Mouse (Mus musculus) limb, embryonic 13.5 days (tissue): ENCODE measurements around the gene Ncln. TPM values are rescaled to one million over a fixed set of nuclear protein-coding genes. Genes with fewer than 3 reads are reported as not detected.

Experiments
- ATAC-seq: fragments of 200-750 bp; cut with Nextera tagmentation; 2 replicates; pipeline ENCODE4 v1.8.0; 2017; ENCODE audit warnings: low read depth, moderate number of reproducible peaks, moderate TSS enrichment; ENCODE audit not compliant: low FRiP score
- H3K27ac ChIP-seq: fragments of 300-500 bp; sonication (generic); 2 replicates; pipeline ENCODE4 v1.5.1; 2015; ENCODE audit warnings: inconsistent platforms, mild to moderate bottlenecking, moderate library complexity
- H3K27me3 ChIP-seq: fragments of 300-500 bp; sonication (generic); 2 replicates; pipeline ENCODE4 v1.6.1; 2015; ENCODE audit warnings: mild to moderate bottlenecking, inconsistent platforms
- H3K36me3 ChIP-seq: fragments of 300-500 bp; sonication (generic); 2 replicates; pipeline ENCODE4 v1.6.1; 2015; ENCODE audit warnings: inconsistent platforms, mild to moderate bottlenecking, moderate library complexity
- H3K4me1 ChIP-seq: fragments of 300-500 bp; sonication (generic); 2 replicates; pipeline ENCODE4 v1.6.1; 2015; ENCODE audit warnings: inconsistent platforms
- H3K4me2 ChIP-seq: fragments of 300-500 bp; sonication (generic); replicated peaks from 2 replicates; pipeline ENCODE4 v1.6.1; 2015; ENCODE audit warnings: inconsistent platforms, mild to moderate bottlenecking, moderate library complexity
- H3K4me3 ChIP-seq: fragments of 300-500 bp; sonication (generic); 2 replicates; pipeline ENCODE4 v1.5.1; 2015; ENCODE audit warnings: moderate library complexity, mild to moderate bottlenecking, inconsistent platforms
- H3K9ac ChIP-seq: fragments of 300-500 bp; sonication (generic); 2 replicates; pipeline ENCODE4 v1.6.1; 2015; ENCODE audit warnings: mild to moderate bottlenecking, inconsistent platforms
- H3K9me3 ChIP-seq: fragments of 300-500 bp; sonication (generic); 2 replicates; pipeline ENCODE4 v1.6.1; 2016; ENCODE audit warnings: inconsistent platforms
- WGBS: fragments of 180-500 bp; shearing (Covaris S2); methylation state at CpG from one replicate; pipeline ENCODE4 v1.1.7; 2015; 5-methylcytosine and 5-hydroxymethylcytosine counted together
- polyA plus RNA-seq: library from polyadenylated mRNA; unstranded; fragments of >200 nt; fragmentation: Nextera tagmentation; extraction: Ambion mirVana; gene quantifications from 2 replicates; pipeline ENCODE4 v1.2.1, GENCODE M21; 2015

The Ncln gene
- polyA plus RNA-seq, 1 experiment from 2014 or later = 102 TPM

DNA sequence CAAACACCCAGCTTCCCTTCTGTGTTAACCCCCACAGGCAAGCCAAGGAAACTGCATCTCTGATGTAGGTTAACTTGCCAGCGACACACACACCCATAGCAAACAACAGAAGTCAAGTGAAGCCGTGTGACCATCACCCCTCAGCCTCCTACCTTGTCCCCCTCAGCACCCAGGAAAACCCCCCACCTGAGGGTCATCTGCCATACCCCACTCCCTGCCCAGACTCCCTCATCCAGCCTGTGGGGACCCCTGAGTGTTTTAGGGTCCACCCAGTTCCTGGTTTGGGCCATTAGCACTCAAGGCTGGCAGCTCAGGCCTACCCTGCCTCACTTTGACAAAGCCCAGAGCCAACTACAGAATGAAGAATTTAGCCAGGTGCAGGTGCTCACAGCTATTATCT is 30.1 kb downstream of the Ncln start:
- 81% methylated on average over 2 of the region's 2 CpGs for WGBS
- H3K27ac ChIP-seq = no peak overlapping the region
- ATAC-seq = no peak
- H3K9ac ChIP-seq = no peak overlapping the region
- no peaks in the 10 kb centered on the region for H3K9me3 ChIP-seq
- H3K36me3 ChIP-seq = no peaks in the 10 kb centered on the region
- no peak overlapping the region for H3K4me3 ChIP-seq
- no peak overlapping the region for H3K4me2 ChIP-seq
- H3K27me3 ChIP-seq = peaks cover 100% of the 10 kb centered on the region
- H3K4me1 ChIP-seq = peaks cover 12% of the 10 kb centered on the region

DNA sequence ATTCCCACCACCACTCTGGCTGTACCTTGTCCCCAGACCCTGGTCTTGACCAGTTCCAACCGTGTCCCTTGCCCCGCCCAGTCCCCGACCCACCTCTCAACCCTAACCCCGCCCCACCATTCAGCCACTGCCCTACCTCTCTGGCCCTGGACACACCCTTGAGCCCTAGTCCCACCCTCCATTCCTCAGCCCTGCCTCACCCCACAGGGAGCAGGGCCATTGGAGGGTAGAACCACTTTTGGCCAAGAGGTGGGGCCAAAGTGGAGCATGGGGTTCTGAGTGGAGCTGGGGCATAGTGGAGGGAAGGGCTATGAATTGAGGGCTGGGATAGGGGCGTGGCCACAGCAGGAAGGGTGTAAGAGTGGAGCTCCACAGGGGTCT is 30.9 kb downstream of the Ncln start:
- H3K4me1 ChIP-seq = peaks cover 14% of the 10 kb centered on the region
- peaks cover 100% of the 10 kb centered on the region for H3K27me3 ChIP-seq
- H3K4me3 ChIP-seq = no peak overlapping the region
- ATAC-seq = peak; percentile 10; the same call in 1 of the 2 replicates
- H3K27ac ChIP-seq = no peak overlapping the region
- H3K36me3 ChIP-seq = no peaks in the 10 kb centered on the region
- no peak overlapping the region for H3K9ac ChIP-seq
- H3K4me2 ChIP-seq = no peak overlapping the region
- WGBS = 2% methylated on average over 5 of the region's 5 CpGs
- H3K9me3 ChIP-seq = no peaks in the 10 kb centered on the region

DNA sequence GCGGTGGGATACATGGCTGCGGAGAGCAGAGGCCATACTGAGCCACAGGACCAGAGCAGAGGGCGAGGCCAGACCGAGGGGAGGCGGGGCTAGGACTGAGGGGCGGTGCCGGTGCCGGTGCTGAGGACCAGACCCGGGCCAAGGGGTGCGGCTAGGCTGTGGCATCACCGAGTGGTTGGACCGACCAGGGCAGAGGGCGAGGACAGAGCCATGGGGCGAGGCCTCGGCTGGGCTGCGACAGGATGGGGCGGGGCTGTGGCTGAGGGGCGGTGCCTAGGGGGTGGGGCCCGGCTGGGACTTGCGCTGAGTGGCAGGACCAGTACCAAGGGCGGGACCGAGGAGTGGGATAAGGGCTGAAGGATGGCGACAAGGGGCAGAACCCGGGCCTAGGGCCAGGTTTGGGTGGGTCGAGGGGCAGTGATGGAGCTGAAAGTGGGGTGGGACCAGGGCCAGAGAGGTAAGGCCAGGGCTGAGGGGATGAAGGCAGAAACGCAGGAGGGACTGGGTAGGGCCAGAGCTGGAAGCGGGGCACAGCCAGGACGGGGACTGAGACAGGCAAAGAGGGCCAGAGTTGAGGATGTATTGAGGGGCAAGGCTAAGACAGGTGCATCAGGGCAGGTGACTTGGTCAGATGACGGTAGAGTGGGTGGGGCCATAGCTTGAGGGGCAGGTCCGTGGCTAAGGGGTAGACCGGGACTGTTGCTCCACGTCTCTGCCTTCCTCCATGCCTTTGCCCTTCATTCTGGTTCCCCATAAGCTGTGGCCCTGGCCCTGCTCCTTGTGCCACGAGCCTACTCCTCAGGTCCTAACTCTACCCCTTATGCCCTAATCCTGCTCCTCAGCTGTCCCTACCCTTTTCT is 31.6 kb downstream of the Ncln start:
- peak overlapping the region; percentile 61 for H3K4me2 ChIP-seq
- no peak overlapping the region; the same call in 1 of the 2 replicates for H3K9ac ChIP-seq
- peaks cover 100% of the 10 kb centered on the region for H3K27me3 ChIP-seq
- no peaks in the 10 kb centered on the region for H3K36me3 ChIP-seq
- H3K27ac ChIP-seq = no peak overlapping the region
- peak overlapping the region; percentile 41 for H3K4me3 ChIP-seq
- 4% methylated on average over 28 of the region's 33 CpGs for WGBS
- ATAC-seq = peak; percentile 62
- H3K4me1 ChIP-seq = peaks cover 14% of the 10 kb centered on the region
- H3K9me3 ChIP-seq = no peaks in the 10 kb centered on the region

DNA sequence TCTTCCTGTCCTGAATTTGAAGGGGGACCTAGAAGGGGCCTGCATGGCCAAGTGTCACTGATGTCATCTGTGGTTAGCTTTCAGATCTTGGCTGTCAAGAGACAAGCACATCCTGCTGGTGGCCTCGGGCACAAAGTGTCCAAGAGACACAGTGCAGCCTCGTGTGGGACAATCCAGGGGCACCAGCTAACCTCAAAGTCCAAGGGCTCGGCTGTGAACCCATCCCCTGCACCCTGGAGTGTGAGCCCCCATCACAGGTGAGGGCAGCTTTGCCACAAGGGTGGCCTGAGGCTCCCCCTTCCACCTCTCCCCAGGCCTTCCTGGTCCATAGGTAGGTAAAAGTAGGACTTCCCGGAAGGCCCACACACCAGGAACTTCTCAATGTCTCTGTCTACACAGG is 32.7 kb downstream of the Ncln start:
- Histone ChIP-seq H3K9me3 (no peaks in the 10 kb centered on the region), H3K27me3 (peaks cover 100% of the 10 kb centered on the region), H3K4me3 (no peak overlapping the region), H3K36me3 (no peaks in the 10 kb centered on the region), H3K9ac (no peak overlapping the region), H3K4me2 (0 out of 2 replicates have a peak overlapping the region, but pooled peaks have one; percentile 61), H3K27ac (no peak overlapping the region), H3K4me1 (peaks cover 14% of the 10 kb centered on the region)
- no peak for ATAC-seq
- whole genome bisulfite sequencing = 62% methylated on average over 4 of the region's 4 CpGs

DNA sequence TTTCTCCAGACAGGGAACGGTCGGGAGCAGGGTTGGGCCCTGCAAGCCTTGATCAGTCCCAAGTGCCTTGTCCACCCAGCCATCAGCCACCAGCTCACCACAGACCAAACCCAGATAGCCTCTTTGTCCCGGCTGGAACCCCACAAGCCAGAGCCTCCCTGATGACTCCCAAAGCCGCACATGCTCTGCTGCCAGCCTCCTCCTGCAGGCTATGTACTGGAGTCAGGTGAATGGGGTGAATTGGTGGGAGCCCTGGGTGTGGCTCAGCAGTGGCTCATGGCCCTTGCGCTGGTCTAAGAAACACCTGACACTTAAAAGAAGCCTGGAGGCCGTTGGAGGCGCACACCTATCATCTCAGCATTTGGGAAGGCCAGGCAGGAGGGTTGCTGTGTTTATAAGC is 33.3 kb downstream of the Ncln start:
- H3K27me3 ChIP-seq = peaks cover 100% of the 10 kb centered on the region
- H3K9ac ChIP-seq = no peak overlapping the region
- peaks cover 14% of the 10 kb centered on the region for H3K4me1 ChIP-seq
- 75% methylated on average over 7 of the region's 7 CpGs for whole genome bisulfite sequencing
- H3K36me3 ChIP-seq = no peaks in the 10 kb centered on the region
- H3K4me2 ChIP-seq = no peak overlapping the region
- no peaks in the 10 kb centered on the region for H3K9me3 ChIP-seq
- ATAC-seq = no peak
- no peak overlapping the region for H3K4me3 ChIP-seq
- no peak overlapping the region for H3K27ac ChIP-seq

DNA sequence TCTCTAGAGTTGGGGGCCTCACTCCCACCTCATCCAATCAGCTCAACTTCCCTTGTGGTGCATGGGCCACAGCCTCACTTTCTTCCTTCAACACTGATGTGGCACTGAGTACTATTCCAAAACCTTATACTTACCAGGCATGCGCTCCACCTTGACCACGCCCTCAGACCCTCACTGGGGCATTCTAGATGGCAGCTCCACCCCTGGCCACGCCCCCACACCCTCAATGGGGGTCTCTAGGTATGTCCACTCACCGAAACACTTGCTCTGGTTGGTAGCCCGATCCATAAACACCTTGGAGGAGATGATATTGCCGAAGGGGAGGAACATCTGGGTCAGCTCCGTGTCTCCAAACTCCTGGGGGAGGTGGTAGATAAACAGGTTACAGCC is 33.8 kb downstream of the Ncln start:
- peaks cover 14% of the 10 kb centered on the region for H3K4me1 ChIP-seq
- 37% methylated on average over 7 of the region's 7 CpGs for WGBS
- H3K27me3 ChIP-seq = peaks cover 100% of the 10 kb centered on the region
- no peaks in the 10 kb centered on the region for H3K9me3 ChIP-seq
- no peaks in the 10 kb centered on the region for H3K36me3 ChIP-seq
- H3K9ac ChIP-seq = no peak overlapping the region
- ATAC-seq = no peak
- H3K4me2 ChIP-seq = no peak overlapping the region
- H3K4me3 ChIP-seq = peak overlapping the region; percentile 8; the same call in 1 of the 2 replicates
- H3K27ac ChIP-seq = no peak overlapping the region

DNA sequence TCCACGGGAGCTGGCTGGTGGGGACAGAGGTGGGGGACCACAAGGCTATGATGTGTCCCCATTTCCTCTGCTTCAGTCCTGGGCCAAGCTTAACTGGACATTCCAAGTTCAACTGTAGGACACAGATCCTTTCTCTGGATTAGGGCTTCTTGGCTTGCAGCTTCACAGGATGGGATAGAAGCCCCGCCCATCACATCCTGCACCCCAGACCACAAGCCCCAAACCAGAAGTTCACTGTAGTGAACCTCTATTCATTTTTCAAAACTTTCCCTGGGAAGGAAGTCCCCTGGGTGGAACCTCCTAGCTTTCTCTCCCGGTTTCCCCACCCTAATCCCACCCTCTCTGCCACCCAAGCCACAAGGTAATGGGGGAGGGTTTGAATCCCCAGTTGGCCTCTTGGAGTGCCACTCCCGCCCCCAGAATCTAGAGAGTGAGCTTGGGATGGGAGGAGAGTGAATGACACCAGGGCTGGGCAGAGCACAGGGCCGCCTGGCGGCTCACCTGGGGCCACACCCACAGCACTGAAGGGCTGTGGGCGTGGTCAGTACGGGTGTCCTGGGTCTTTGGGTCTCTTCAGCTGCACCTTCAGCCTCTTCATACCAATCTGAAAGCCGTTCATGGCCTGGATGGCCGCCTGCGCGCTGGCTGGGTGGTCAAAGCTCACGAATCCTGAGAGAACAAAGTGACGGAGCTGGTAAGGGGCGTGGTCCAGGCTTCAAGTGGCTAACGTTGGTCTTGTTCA is 34.3 kb downstream of the Ncln start:
- Histone ChIP-seq H3K27me3 (peaks cover 100% of the 10 kb centered on the region), H3K9me3 (no peaks in the 10 kb centered on the region), H3K4me1 (peaks cover 14% of the 10 kb centered on the region), H3K4me2 (peak overlapping the region; percentile 37; the same call in 1 of the 2 replicates), H3K27ac (no peak overlapping the region), H3K36me3 (no peaks in the 10 kb centered on the region), H3K9ac (no peak overlapping the region), H3K4me3 (peak overlapping the region; percentile 8; the same call in 1 of the 2 replicates)
- ATAC-seq = no peak
- WGBS = 6% methylated on average over 16 of the region's 16 CpGs

DNA sequence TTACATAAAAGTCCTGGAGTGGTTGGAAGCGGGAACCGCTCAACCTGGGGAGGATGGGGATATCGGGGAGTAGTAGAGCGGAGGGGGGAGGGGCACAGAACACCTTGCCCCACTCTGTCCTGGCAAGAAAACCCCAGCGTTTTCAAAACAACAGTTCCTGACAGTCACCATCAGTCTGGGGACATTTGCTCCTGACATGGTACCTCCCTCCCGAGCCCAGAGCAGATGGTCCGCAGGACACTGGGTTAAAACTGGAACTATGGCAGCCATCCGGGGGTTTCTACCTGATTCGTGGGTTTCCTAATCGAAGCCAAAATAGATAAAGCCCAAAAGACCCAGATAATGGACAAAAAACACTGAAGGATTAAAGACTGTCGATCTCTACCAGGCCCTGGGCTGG is 35.2 kb downstream of the Ncln start:
- Histone ChIP-seq H3K9me3 (no peaks in the 10 kb centered on the region), H3K4me3 (no peak overlapping the region), H3K36me3 (no peaks in the 10 kb centered on the region), H3K27ac (no peak overlapping the region), H3K4me2 (no peak overlapping the region), H3K27me3 (peaks cover 100% of the 10 kb centered on the region), H3K4me1 (peaks cover 14% of the 10 kb centered on the region), H3K9ac (no peak overlapping the region)
- no peak for ATAC-seq
- 37% methylated on average over 11 of the region's 11 CpGs for WGBS

DNA sequence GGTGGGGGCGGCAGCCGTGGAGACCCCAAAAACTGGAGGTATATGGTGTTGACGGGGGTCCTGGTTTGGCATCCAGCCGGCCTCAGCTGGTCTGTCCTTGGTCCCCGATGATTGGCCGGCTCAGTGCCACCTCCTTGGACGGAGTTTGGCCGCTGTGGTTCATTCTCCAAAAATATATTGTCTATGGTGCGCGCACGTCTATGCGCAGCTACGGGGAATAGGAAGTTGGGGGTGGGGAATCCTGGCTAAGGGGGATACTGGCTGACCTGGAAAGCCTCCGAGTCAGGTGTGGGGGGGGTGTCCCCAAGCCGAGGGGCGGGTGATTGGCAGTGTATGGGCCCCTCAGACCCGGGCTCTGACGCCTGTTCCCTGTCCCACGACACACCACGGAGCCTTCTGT is 35.7 kb downstream of the Ncln start:
- no peak for ATAC-seq
- Histone ChIP-seq H3K9me3 (no peaks in the 10 kb centered on the region), H3K4me1 (peaks cover 14% of the 10 kb centered on the region), H3K4me2 (no peak overlapping the region), H3K4me3 (no peak overlapping the region), H3K27me3 (peaks cover 100% of the 10 kb centered on the region), H3K27ac (no peak overlapping the region), H3K9ac (no peak overlapping the region), H3K36me3 (no peaks in the 10 kb centered on the region)
- 28% methylated on average over 20 of the region's 20 CpGs for whole genome bisulfite sequencing

GRCm38 (mm10) chr10:81459399-81459798 is 36.8 kb downstream of the Ncln start:
- ATAC-seq = no peak
- Histone ChIP-seq H3K27ac (no peak overlapping the region), H3K9me3 (no peaks in the 10 kb centered on the region), H3K36me3 (no peaks in the 10 kb centered on the region), H3K9ac (no peak overlapping the region), H3K4me3 (no peak overlapping the region), H3K27me3 (peaks cover 100% of the 10 kb centered on the region), H3K4me1 (peaks cover 10% of the 10 kb centered on the region), H3K4me2 (no peak overlapping the region)
- 58% methylated on average over 21 of the region's 21 CpGs for WGBS

DNA sequence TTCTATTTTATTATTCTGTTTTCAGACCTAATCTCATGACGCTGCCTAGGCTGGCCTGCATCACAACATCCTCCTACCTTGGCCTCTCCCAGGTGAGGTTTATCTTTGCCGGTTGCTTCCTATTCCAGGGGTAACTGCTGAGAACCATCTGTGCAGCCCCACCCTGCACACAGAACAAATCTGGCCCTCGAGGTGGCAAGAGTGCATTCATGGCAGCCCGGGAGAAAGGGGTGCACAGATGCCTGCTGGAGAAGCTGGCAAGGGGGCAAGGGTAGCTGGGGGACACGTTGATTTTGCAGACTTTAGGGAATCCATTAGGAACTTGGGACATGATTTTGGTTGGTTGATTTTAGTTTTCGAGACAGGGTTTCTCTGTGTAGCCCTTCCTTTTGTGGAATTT is 37.9 kb downstream of the Ncln start:
- Histone ChIP-seq H3K4me1 (peaks cover 6% of the 10 kb centered on the region; the same call in 1 of the 2 replicates), H3K27me3 (peaks cover 100% of the 10 kb centered on the region), H3K4me2 (no peak overlapping the region), H3K36me3 (no peaks in the 10 kb centered on the region), H3K27ac (no peak overlapping the region), H3K9ac (no peak overlapping the region), H3K4me3 (no peak overlapping the region), H3K9me3 (no peaks in the 10 kb centered on the region)
- WGBS = 77% methylated on average over 6 of the region's 6 CpGs
- no peak for ATAC-seq

DNA sequence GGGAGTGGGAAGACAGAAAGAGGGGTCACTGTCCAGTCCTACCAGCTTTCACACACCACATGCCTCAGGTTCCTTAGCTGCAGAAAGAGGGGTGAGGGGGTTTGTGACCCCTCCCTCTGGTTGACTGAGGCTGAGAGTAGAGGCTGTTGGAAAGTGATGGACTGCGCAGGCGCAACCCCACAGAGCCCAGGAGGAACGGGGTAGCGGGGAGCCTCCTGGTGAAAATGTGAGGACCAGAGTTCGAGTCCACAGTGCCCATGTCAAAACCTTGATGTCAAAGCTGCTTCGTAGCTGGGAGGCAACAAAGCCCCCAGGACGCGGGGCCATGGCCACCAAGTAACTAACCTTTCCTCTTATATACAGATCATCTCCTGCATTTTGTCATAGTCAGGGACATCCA is 38.6 kb downstream of the Ncln start:
- no peaks in the 10 kb centered on the region for H3K36me3 ChIP-seq
- no peaks in the 10 kb centered on the region for H3K9me3 ChIP-seq
- H3K9ac ChIP-seq = no peak overlapping the region
- peaks cover 11% of the 10 kb centered on the region for H3K4me1 ChIP-seq
- no peak overlapping the region for H3K4me3 ChIP-seq
- ATAC-seq = no peak
- WGBS = 78% methylated on average over 8 of the region's 8 CpGs
- H3K27me3 ChIP-seq = peaks cover 100% of the 10 kb centered on the region
- no peak overlapping the region for H3K27ac ChIP-seq
- H3K4me2 ChIP-seq = no peak overlapping the region
